ENCODE assay signal across 11 mouse cellular contexts in the genomic region with DNA sequence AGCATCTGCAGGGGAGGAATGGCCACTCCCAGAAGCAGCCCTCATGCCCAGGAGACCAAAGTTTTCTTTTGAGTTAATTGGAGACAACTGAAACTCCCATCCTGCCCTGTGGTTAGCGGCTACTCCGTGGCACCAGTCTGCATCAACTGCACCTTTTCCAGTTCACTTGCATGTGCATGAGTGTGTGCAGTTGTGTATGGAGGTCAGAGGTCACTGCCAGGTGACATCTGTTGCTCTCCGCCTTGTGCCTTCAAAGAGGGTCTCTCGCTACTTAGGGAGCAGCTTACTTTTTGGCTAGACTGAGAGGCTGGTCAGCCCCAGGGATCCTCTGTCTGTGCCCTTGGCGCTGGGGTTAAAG.
DNase-seq lines count a peak whose midpoint lies in the region; ATAC-seq lines count a peak whose summit lies in the region.
"Had no signal": no experiment of that assay in that cellular context is flagged by ENCODE, and none has a peak within 500 bp of the region (broad histone marks: within the 10 kb centered on the region; RNA-seq: fewer than 3 reads in every experiment).

No protein-coding gene starts in this region.

- H3K27ac ChIP-seq in heart, embryonic 13.5 days (replicated peaks) = 0 out of 2 replicates have a peak overlapping the region, but pooled peaks have one; percentile 6
- H3K27ac ChIP-seq in embryonic facial prominence, embryonic 10.5 days (replicated peaks) = peak overlapping the region; percentile 78
- 0 out of 2 replicates have a peak overlapping the region, but pooled peaks have one; percentile 7 for H3K27ac ChIP-seq in hindbrain, embryonic 11.5 days (ENCODE audit: low read depth, low read length)
- peak overlapping the region; percentile 54 for H3K27ac ChIP-seq in midbrain, embryonic 13.5 days
- H3K27ac ChIP-seq: heart, adult 2 months had no signal

- no peak overlapping the region for H3K4me3 ChIP-seq in heart, embryonic 13.5 days
- H3K4me3 ChIP-seq in embryonic facial prominence, embryonic 10.5 days = peak overlapping the region; percentile 38
- no peak overlapping the region for H3K4me3 ChIP-seq in hindbrain, embryonic 11.5 days (ENCODE audit: low read depth, low read length)
- H3K4me3 ChIP-seq in midbrain, embryonic 13.5 days (replicated peaks) = no peak overlapping the region
- H3K4me3 ChIP-seq: heart, adult 2 months had no signal

- no peaks in the 10 kb centered on the region for H3K27me3 ChIP-seq in heart, embryonic 13.5 days (replicated peaks)
- no peaks in the 10 kb centered on the region for H3K27me3 ChIP-seq in embryonic facial prominence, embryonic 10.5 days (replicated peaks; ENCODE audit: low read depth, poor library complexity, severe bottlenecking)
- H3K27me3 ChIP-seq in hindbrain, embryonic 11.5 days (ENCODE audit: control insufficient read depth, insufficient read depth, low read length) = no peaks in the 10 kb centered on the region
- H3K27me3 ChIP-seq in midbrain, embryonic 13.5 days = no peaks in the 10 kb centered on the region

- no peaks in the 10 kb centered on the region for H3K36me3 ChIP-seq in heart, embryonic 13.5 days
- no peaks in the 10 kb centered on the region for H3K36me3 ChIP-seq in embryonic facial prominence, embryonic 10.5 days (replicated peaks)
- H3K36me3 ChIP-seq in hindbrain, embryonic 11.5 days (ENCODE audit: control insufficient read depth, insufficient read depth, low read length) = no peaks in the 10 kb centered on the region
- no peaks in the 10 kb centered on the region for H3K36me3 ChIP-seq in midbrain, embryonic 13.5 days

- no peak for ATAC-seq in heart, embryonic 13.5 days (ENCODE audit: extremely low read depth, insufficient number of reproducible peaks, low FRiP score, low TSS enrichment)
- ATAC-seq in hindbrain, embryonic 11.5 days (ENCODE audit: low FRiP score) = no peak
- peak; percentile 18; the same call in 1 of the 2 replicates for ATAC-seq in midbrain, embryonic 13.5 days
- ATAC-seq in cerebellum, adult (ENCODE audit: insufficient number of reproducible peaks, low FRiP score, low TSS enrichment) = no peak

- no peak overlapping the region for H3K9ac ChIP-seq in heart, embryonic 13.5 days
- 0 out of 2 replicates have a peak overlapping the region, but pooled peaks have one; percentile 12 for H3K9ac ChIP-seq in hindbrain, embryonic 11.5 days (ENCODE audit: low read depth, low read length)
- no peak overlapping the region for H3K9ac ChIP-seq in midbrain, embryonic 13.5 days (replicated peaks)

- no peak for DNase-seq in heart, postnatal 25 days (ENCODE audit: low spot score)
- peak; percentile 35 for DNase-seq in embryonic facial prominence, embryonic 10.5 days (ENCODE audit: low spot score)
- no peak for DNase-seq in hindbrain, embryonic 11.5 days (ENCODE audit: low spot score)
- DNase-seq in layer of hippocampus, postnatal 14 days (ENCODE audit: low spot score in 2 of 2) = no peak
- DNase-seq in adrenal gland, postnatal 4 days (ENCODE audit: low spot score in 2 of 2) = no peak
- DNase-seq: adrenal gland, postnatal 14 days; cerebellum, adult 9-11 months; heart, adult 2 months had no signal

- peaks cover 26% of the 10 kb centered on the region for H3K4me1 ChIP-seq in heart, embryonic 13.5 days
- peaks cover 63% of the 10 kb centered on the region for H3K4me1 ChIP-seq in embryonic facial prominence, embryonic 10.5 days
- H3K4me1 ChIP-seq in hindbrain, embryonic 11.5 days (replicated peaks; ENCODE audit: control insufficient read depth, insufficient read depth, low read length) = peaks cover 13% of the 10 kb centered on the region
- peaks cover 44% of the 10 kb centered on the region for H3K4me1 ChIP-seq in midbrain, embryonic 13.5 days (replicated peaks)

- intact Hi-C loops in heart, postnatal 25 days (cut with DNase I) = no loop called here

- no peaks in the 10 kb centered on the region for H3K9me3 ChIP-seq in heart, embryonic 13.5 days
- no peaks in the 10 kb centered on the region for H3K9me3 ChIP-seq in embryonic facial prominence, embryonic 10.5 days
- H3K9me3 ChIP-seq in hindbrain, embryonic 11.5 days (ENCODE audit: control insufficient read depth, low read length) = no peaks in the 10 kb centered on the region
- no peaks in the 10 kb centered on the region for H3K9me3 ChIP-seq in midbrain, embryonic 13.5 days

- 43% methylated on average over 5 of the region's 5 CpGs for WGBS in heart, embryonic 13.5 days
- WGBS in embryonic facial prominence, embryonic 10.5 days = 14% methylated on average over 5 of the region's 5 CpGs
- 7% methylated on average over 5 of the region's 5 CpGs for WGBS in hindbrain, embryonic 11.5 days
- 9% methylated on average over 5 of the region's 5 CpGs for WGBS in midbrain, embryonic 13.5 days

- H3K4me2 ChIP-seq in heart, embryonic 13.5 days = peak overlapping the region; percentile 41
- H3K4me2 ChIP-seq in hindbrain, embryonic 11.5 days (replicated peaks; ENCODE audit: low read depth, low read length) = 0 out of 2 replicates have a peak overlapping the region, but pooled peaks have one; percentile 6
- H3K4me2 ChIP-seq in midbrain, embryonic 13.5 days (replicated peaks) = peak overlapping the region; percentile 40

Comparison
In these comparisons a context has a peak if more than half of its experiments do, and no peak if none do; other contexts are left out.
1. H3K27ac ChIP-seq: peak in every context shown above with its lines; median percentile 78 in embryonic facial prominence, embryonic 10.5 days; 54 in midbrain, embryonic 13.5 days; 7 in hindbrain, embryonic 11.5 days; 6 in heart, embryonic 13.5 days.